In genomic region chr10:44659499-44659898, GRCm38 (mm10) we compare ENCODE assay signal across 15 mouse cellular contexts.
"Had no signal": no experiment of that assay in that cellular context is flagged by ENCODE, and none has a peak within 500 bp of the region (broad histone marks: within the 10 kb centered on the region; RNA-seq: fewer than 3 reads in every experiment).

No protein-coding gene starts in this region.

- DNase-seq: lung, adult 18-20 months; lung, embryonic 14.5 days; lung, postnatal 4 days; right cerebral cortex, postnatal 14 days; thymus, adult 2 months; thymus, postnatal 25 days; thymus, postnatal 4 days had no signal

- H3K27ac ChIP-seq: liver, embryonic 14.5 days; midbrain, embryonic 13.5 days; midbrain, embryonic 15.5 days; neural tube, embryonic 12.5 days; stomach, embryonic 15.5 days; stomach, postnatal 0 days had no signal

- H3K9me3 ChIP-seq: megakaryocyte, embryonic 14.5 days; midbrain, embryonic 13.5 days; midbrain, embryonic 15.5 days; neural tube, embryonic 12.5 days had no signal

- ATAC-seq: midbrain, embryonic 13.5 days; midbrain, embryonic 15.5 days had no signal

- H3K27me3 ChIP-seq: midbrain, embryonic 13.5 days; midbrain, embryonic 15.5 days; neural tube, embryonic 12.5 days; stomach, embryonic 15.5 days had no signal

- H3K36me3 ChIP-seq: midbrain, embryonic 13.5 days; midbrain, embryonic 15.5 days; neural tube, embryonic 12.5 days; stomach, embryonic 15.5 days had no signal

- H3K4me3 ChIP-seq: megakaryocyte, embryonic 14.5 days; midbrain, embryonic 13.5 days; midbrain, embryonic 15.5 days; neural tube, embryonic 12.5 days; stomach, embryonic 15.5 days had no signal

- H3K4me2 ChIP-seq: lung, embryonic 14.5 days; midbrain, embryonic 11.5 days; midbrain, embryonic 13.5 days; midbrain, embryonic 15.5 days; neural tube, embryonic 12.5 days; stomach, embryonic 15.5 days had no signal

- H3K4me1 ChIP-seq: megakaryocyte, embryonic 14.5 days; midbrain, embryonic 13.5 days; midbrain, embryonic 15.5 days; neural tube, embryonic 12.5 days; stomach, embryonic 15.5 days had no signal

- H3K9ac ChIP-seq: liver, embryonic 14.5 days; lung, embryonic 14.5 days; midbrain, embryonic 13.5 days; midbrain, embryonic 15.5 days; neural tube, embryonic 12.5 days; stomach, embryonic 15.5 days had no signal
